Mouse (Mus musculus): ENCODE data around the gene Hoxb1.

DNA sequence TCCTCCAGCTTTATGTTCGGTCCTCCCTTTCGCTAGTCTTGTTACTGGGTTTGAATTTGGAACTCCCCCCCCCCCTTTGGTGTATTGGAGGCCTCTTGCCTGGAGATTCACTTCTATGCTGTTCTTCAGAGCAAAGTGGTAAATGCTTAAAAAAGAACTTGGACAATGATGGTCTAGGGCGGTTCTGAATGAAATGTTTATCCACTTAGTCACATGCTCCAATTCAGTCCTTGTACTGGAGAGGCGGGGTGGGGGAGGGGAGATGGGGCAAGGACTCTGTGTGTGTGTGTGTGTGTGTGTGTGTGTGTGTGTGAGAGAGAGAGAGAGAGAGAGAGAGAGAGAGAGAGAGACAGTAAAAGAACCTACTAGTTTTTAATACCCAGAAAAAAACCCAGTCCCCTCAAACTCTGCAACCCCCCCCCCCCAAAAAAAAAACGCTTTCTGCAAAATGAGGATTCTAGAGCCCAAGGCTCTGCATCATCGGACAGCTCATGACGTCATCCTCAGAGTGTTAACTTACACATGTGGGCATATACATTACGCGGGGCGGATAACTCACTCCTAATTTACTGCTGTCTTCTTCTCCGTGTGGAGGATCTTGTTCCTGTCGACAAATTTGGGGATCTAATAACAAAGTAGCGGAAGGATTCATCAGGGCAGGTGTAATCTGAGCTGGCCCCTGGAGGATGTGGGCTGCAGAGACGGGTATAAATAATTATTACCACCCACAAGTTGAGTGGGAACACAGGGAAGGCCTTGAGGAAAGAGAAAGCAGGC is 42.9 kb downstream of the Hoxb1 start:
- TF ChIP-seq CTCF (IDR thresholded peaks at IDR 0.05; ENCODE audit: borderline replicate concordance, control insufficient read depth, extremely low read depth, insufficient read depth, low read length, poor library complexity) (no peak), POLR2A (IDR thresholded peaks at IDR 0.05; ENCODE audit: control insufficient read depth, extremely low read depth, insufficient read depth, low read length, poor library complexity) (no peak)
